Comparison of ENCODE assay signal across 16 mouse cellular contexts in the genomic region with DNA sequence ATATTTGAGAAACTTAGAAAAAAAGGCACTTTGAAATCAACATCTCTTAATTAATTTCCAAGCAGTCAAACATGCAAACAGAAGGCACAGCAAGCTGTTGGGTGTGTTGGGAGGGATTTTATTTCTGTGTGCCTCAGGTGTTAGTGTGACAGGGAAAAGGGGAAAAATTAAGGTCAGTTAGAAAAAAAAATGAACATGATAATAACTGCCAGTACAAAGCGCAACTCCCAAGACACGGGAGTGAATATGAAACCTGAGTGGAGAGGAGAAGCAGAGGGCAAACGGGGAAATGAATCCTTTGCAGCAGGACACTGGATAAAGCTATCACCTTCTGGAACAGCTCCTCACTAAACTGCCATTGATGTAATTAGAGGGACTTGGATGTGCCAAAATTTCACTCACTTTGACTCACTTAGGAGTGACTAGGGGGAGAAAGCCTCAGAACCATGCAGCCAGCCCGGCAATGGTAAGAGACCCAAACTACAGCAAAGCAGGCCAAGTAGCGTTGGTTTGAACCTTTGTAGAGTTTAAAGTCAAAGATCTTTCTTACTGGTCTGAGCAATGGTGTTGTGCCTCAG.
DNase-seq lines count a peak whose midpoint lies in the region; ATAC-seq and TF ChIP-seq lines count a peak whose summit lies in the region.
"Had no signal": no experiment of that assay in that cellular context is flagged by ENCODE, and none has a peak within 500 bp of the region (broad histone marks: within the 10 kb centered on the region; RNA-seq: fewer than 3 reads in every experiment).

No protein-coding gene starts in this region.

- TF ChIP-seq CTCF in CH12.LX (conservative IDR thresholded peaks at IDR 0.05 in 1 of 2, IDR thresholded peaks at IDR 0.05 in 1 of 2; ENCODE audit: low read depth in 2 of 2, low read length in 2 of 2), result no peak

- H3K4me1 ChIP-seq in hindbrain, embryonic 13.5 days (replicated peaks), result peaks cover 15% of the 10 kb centered on the region
- H3K4me1 ChIP-seq in hindbrain, embryonic 11.5 days (replicated peaks; ENCODE audit: control insufficient read depth, insufficient read depth, low read length), result no peaks in the 10 kb centered on the region
- peaks cover 0 to 20% of the 10 kb centered on the region in 2 experiments; a peak in 3 of 4 replicates for H3K4me1 ChIP-seq in CH12.LX (ENCODE audit: control insufficient read depth in 1 of 2, insufficient read depth in 2 of 2)
- H3K4me1 ChIP-seq in forebrain, embryonic 15.5 days, result peaks cover 15% of the 10 kb centered on the region
- H3K4me1 ChIP-seq in midbrain, embryonic 15.5 days, result peaks cover 22% of the 10 kb centered on the region
- no peaks in the 10 kb centered on the region for H3K4me1 ChIP-seq in liver, embryonic 12.5 days

- no peak overlapping the region for H3K9ac ChIP-seq in hindbrain, embryonic 13.5 days
- no peak overlapping the region for H3K9ac ChIP-seq in hindbrain, embryonic 11.5 days (ENCODE audit: low read depth, low read length)
- H3K9ac ChIP-seq in CH12.LX (ENCODE audit: insufficient read depth, low read depth), result peak overlapping the region; percentile 49
- H3K9ac ChIP-seq in forebrain, embryonic 15.5 days (replicated peaks), result no peak overlapping the region
- H3K9ac ChIP-seq in midbrain, embryonic 15.5 days, result no peak overlapping the region
- no peak overlapping the region for H3K9ac ChIP-seq in liver, embryonic 12.5 days
- H3K9ac ChIP-seq: embryonic facial prominence, embryonic 12.5 days; lung, embryonic 14.5 days had no signal

- TF ChIP-seq POLR2A in CH12.LX (IDR thresholded peaks at IDR 0.05; ENCODE audit: low read depth, low read length), result no peak

- peaks cover 4% of the 10 kb centered on the region; the same call in 1 of the 2 replicates for H3K27me3 ChIP-seq in hindbrain, embryonic 13.5 days
- H3K27me3 ChIP-seq in hindbrain, embryonic 11.5 days (ENCODE audit: control insufficient read depth, insufficient read depth, low read length), result no peaks in the 10 kb centered on the region
- H3K27me3 ChIP-seq in CH12.LX (replicated peaks), result no peaks in the 10 kb centered on the region
- no peaks in the 10 kb centered on the region for H3K27me3 ChIP-seq in forebrain, embryonic 15.5 days
- peaks cover 47% of the 10 kb centered on the region for H3K27me3 ChIP-seq in midbrain, embryonic 15.5 days (replicated peaks)
- no peaks in the 10 kb centered on the region for H3K27me3 ChIP-seq in liver, embryonic 12.5 days (replicated peaks)

- H3K79me2 ChIP-seq in CH12.LX (replicated peaks; ENCODE audit: control insufficient read depth, extremely low read depth, insufficient read depth, poor library complexity, severe bottlenecking), result no peaks in the 10 kb centered on the region

- in situ Hi-C loops in CH12.LX (cut with MboI; ENCODE audit: low pct_ligation_motif_present, low pct_unique_long_range_greater_than_20kb, low sequenced_read_pairs), result loop anchor here (25.0 kb wide), 1 partner anchor 238 kb away; no protein-coding TSS in a partner anchor

- no peaks in the 10 kb centered on the region for H3K9me3 ChIP-seq in hindbrain, embryonic 13.5 days
- no peaks in the 10 kb centered on the region for H3K9me3 ChIP-seq in hindbrain, embryonic 11.5 days (ENCODE audit: control insufficient read depth, low read length)
- H3K9me3 ChIP-seq in CH12.LX (replicated peaks; ENCODE audit: low read length), result no peaks in the 10 kb centered on the region
- no peaks in the 10 kb centered on the region for H3K9me3 ChIP-seq in forebrain, embryonic 15.5 days
- no peaks in the 10 kb centered on the region for H3K9me3 ChIP-seq in midbrain, embryonic 15.5 days
- H3K9me3 ChIP-seq in liver, embryonic 12.5 days (replicated peaks), result no peaks in the 10 kb centered on the region
- H3K9me3 ChIP-seq: embryonic facial prominence, embryonic 12.5 days; G1E had no signal

- H3K4me3 ChIP-seq in hindbrain, embryonic 13.5 days, result no peak overlapping the region
- H3K4me3 ChIP-seq in hindbrain, embryonic 11.5 days (ENCODE audit: low read depth, low read length), result no peak overlapping the region
- no peak overlapping the region for H3K4me3 ChIP-seq in CH12.LX (replicated peaks in 1 of 3; ENCODE audit: low read depth in 2 of 3, low read length in 2 of 3, poor library complexity in 1 of 3)
- H3K4me3 ChIP-seq in forebrain, embryonic 15.5 days, result no peak overlapping the region
- H3K4me3 ChIP-seq in midbrain, embryonic 15.5 days, result no peak overlapping the region
- no peak overlapping the region for H3K4me3 ChIP-seq in liver, embryonic 12.5 days
- H3K4me3 ChIP-seq: embryonic facial prominence, embryonic 12.5 days had no signal

- dilution Hi-C loops in CH12.LX (cut with MboI; ENCODE audit: extremely low pct_ligation_motif_present, extremely low pct_unique_long_range_greater_than_20kb, low sequenced_read_pairs), result no loop called here

- WGBS in hindbrain, embryonic 13.5 days, result 53% methylated on average over 5 of the region's 5 CpGs
- 50% methylated on average over 5 of the region's 5 CpGs for WGBS in hindbrain, embryonic 11.5 days
- 17% methylated on average over 5 of the region's 5 CpGs for WGBS in forebrain, embryonic 15.5 days
- WGBS in midbrain, embryonic 15.5 days, result 23% methylated on average over 5 of the region's 5 CpGs
- 50% methylated on average over 5 of the region's 5 CpGs for WGBS in liver, embryonic 12.5 days (ENCODE audit: insufficient replicate concordance)

- ATAC-seq in hindbrain, embryonic 13.5 days (ENCODE audit: low FRiP score), result no peak
- ATAC-seq in hindbrain, embryonic 11.5 days (ENCODE audit: low FRiP score), result no peak
- 0 out of 2 replicates have a peak, but pooled peaks have one; percentile 35 for ATAC-seq in forebrain, embryonic 15.5 days (replicated peaks)
- peak; percentile 41; the same call in 1 of the 2 replicates for ATAC-seq in midbrain, embryonic 15.5 days (replicated peaks)
- no peak for ATAC-seq in liver, embryonic 12.5 days
- ATAC-seq: intestine, embryonic 16.5 days had no signal

- no peaks in the 10 kb centered on the region for H3K36me3 ChIP-seq in hindbrain, embryonic 13.5 days
- H3K36me3 ChIP-seq in hindbrain, embryonic 11.5 days (ENCODE audit: control insufficient read depth, insufficient read depth, low read length), result no peaks in the 10 kb centered on the region
- H3K36me3 ChIP-seq in CH12.LX (replicated peaks in 1 of 2; ENCODE audit: control insufficient read depth in 1 of 2, insufficient read depth in 1 of 2, low read length in 1 of 2), result no peaks in the 10 kb centered on the region
- no peaks in the 10 kb centered on the region for H3K36me3 ChIP-seq in forebrain, embryonic 15.5 days
- H3K36me3 ChIP-seq in midbrain, embryonic 15.5 days (replicated peaks), result no peaks in the 10 kb centered on the region
- H3K36me3 ChIP-seq in liver, embryonic 12.5 days, result no peaks in the 10 kb centered on the region
- H3K36me3 ChIP-seq: embryonic facial prominence, embryonic 12.5 days; G1E had no signal

- TF ChIP-seq RAD21 in CH12.LX (IDR thresholded peaks at IDR 0.05; ENCODE audit: low read depth, low read length), result no peak

- H3K27ac ChIP-seq in hindbrain, embryonic 13.5 days, result no peak overlapping the region
- H3K27ac ChIP-seq in hindbrain, embryonic 11.5 days (ENCODE audit: low read depth, low read length), result no peak overlapping the region
- H3K27ac ChIP-seq in CH12.LX (ENCODE audit: insufficient read depth, low read depth), result peak overlapping the region; percentile 66
- H3K27ac ChIP-seq in forebrain, embryonic 15.5 days (replicated peaks), result no peak overlapping the region
- peak overlapping the region; percentile 6; the same call in 1 of the 2 replicates for H3K27ac ChIP-seq in midbrain, embryonic 15.5 days
- no peak overlapping the region for H3K27ac ChIP-seq in liver, embryonic 12.5 days
- H3K27ac ChIP-seq: embryonic facial prominence, embryonic 12.5 days; macrophage had no signal

- peak overlapping the region; percentile 38; the same call in 1 of the 2 replicates for H3K4me2 ChIP-seq in hindbrain, embryonic 13.5 days
- H3K4me2 ChIP-seq in hindbrain, embryonic 11.5 days (replicated peaks; ENCODE audit: low read depth, low read length), result no peak overlapping the region
- H3K4me2 ChIP-seq in CH12.LX (ENCODE audit: insufficient read depth, low read depth, poor library complexity, severe bottlenecking), result peak overlapping the region; percentile 94
- 0 out of 2 replicates have a peak overlapping the region, but pooled peaks have one; percentile 17 for H3K4me2 ChIP-seq in forebrain, embryonic 15.5 days (replicated peaks)
- peak overlapping the region; percentile 17; the same call in 1 of the 2 replicates for H3K4me2 ChIP-seq in midbrain, embryonic 15.5 days
- no peak overlapping the region for H3K4me2 ChIP-seq in liver, embryonic 12.5 days
- H3K4me2 ChIP-seq: embryonic facial prominence, embryonic 12.5 days; lung, embryonic 14.5 days had no signal

- no peak for DNase-seq in hindbrain, embryonic 11.5 days (ENCODE audit: low spot score)
- DNase-seq in CH12.LX (ENCODE audit: extremely low read depth), result no peak
- no peak for DNase-seq in yolk sac, embryonic 10.5 days (ENCODE audit: low spot score)
- DNase-seq: adrenal gland, postnatal 10 days; gastrocnemius, postnatal 10 days; heart, postnatal 14 days; lung, embryonic 14.5 days; right cerebral cortex, adult 18-20 months had no signal

- no peak for TF ChIP-seq EP300 in CH12.LX (IDR thresholded peaks at IDR 0.05; ENCODE audit: low read length)

TF ChIP-seq in CH12.LX, 34 proteins besides CTCF, POLR2A, EP300 and RAD21:
- TF ChIP-seq RCOR1 (conservative IDR thresholded peaks at IDR 0.05; ENCODE audit: low read depth, low read length), result no peak
- TF ChIP-seq JUN (IDR thresholded peaks at IDR 0.05; ENCODE audit: insufficient read depth, low read depth, low read length), result no peak
- TF ChIP-seq ZMIZ1 (IDR thresholded peaks at IDR 0.05; ENCODE audit: low read depth, low read length), result no peak
- TF ChIP-seq MYC (IDR thresholded peaks at IDR 0.05; ENCODE audit: low read depth, low read length), result no peak
- TF ChIP-seq TBP (conservative IDR thresholded peaks at IDR 0.05; ENCODE audit: low read depth, low read length), result no peak
- TF ChIP-seq PAX5 (IDR thresholded peaks at IDR 0.05; ENCODE audit: low read length), result no peak
- TF ChIP-seq CHD2 (IDR thresholded peaks at IDR 0.05; ENCODE audit: low read length), result no peak
- TF ChIP-seq TCF12 (IDR thresholded peaks at IDR 0.05; ENCODE audit: low read depth, low read length), result no peak
- no peak for TF ChIP-seq MXI1 (IDR thresholded peaks at IDR 0.05; ENCODE audit: low read depth, low read length)
TF ChIP-seq in CH12.LX: peak in this region for 0.

Comparison
In these comparisons a context has a peak if more than half of its experiments do, and no peak if none do; other contexts are left out.
1. H3K4me2 ChIP-seq: peak in hindbrain, embryonic 13.5 days (single experiment), CH12.LX (single experiment), forebrain, embryonic 15.5 days (single experiment) and midbrain, embryonic 15.5 days (single experiment); none in hindbrain, embryonic 11.5 days (single experiment) and liver, embryonic 12.5 days (single experiment).
2. ATAC-seq: peak in forebrain, embryonic 15.5 days (single experiment) and midbrain, embryonic 15.5 days (single experiment); none in hindbrain, embryonic 13.5 days (single experiment), hindbrain, embryonic 11.5 days (single experiment) and liver, embryonic 12.5 days (single experiment).
3. H3K27ac ChIP-seq: peak in CH12.LX (single experiment) and midbrain, embryonic 15.5 days (single experiment); none in hindbrain, embryonic 13.5 days (single experiment), hindbrain, embryonic 11.5 days (single experiment), forebrain, embryonic 15.5 days (single experiment) and liver, embryonic 12.5 days (single experiment).